Mouse (Mus musculus): ENCODE results near the gene Pbx4.

The Pbx4 gene

DNA sequence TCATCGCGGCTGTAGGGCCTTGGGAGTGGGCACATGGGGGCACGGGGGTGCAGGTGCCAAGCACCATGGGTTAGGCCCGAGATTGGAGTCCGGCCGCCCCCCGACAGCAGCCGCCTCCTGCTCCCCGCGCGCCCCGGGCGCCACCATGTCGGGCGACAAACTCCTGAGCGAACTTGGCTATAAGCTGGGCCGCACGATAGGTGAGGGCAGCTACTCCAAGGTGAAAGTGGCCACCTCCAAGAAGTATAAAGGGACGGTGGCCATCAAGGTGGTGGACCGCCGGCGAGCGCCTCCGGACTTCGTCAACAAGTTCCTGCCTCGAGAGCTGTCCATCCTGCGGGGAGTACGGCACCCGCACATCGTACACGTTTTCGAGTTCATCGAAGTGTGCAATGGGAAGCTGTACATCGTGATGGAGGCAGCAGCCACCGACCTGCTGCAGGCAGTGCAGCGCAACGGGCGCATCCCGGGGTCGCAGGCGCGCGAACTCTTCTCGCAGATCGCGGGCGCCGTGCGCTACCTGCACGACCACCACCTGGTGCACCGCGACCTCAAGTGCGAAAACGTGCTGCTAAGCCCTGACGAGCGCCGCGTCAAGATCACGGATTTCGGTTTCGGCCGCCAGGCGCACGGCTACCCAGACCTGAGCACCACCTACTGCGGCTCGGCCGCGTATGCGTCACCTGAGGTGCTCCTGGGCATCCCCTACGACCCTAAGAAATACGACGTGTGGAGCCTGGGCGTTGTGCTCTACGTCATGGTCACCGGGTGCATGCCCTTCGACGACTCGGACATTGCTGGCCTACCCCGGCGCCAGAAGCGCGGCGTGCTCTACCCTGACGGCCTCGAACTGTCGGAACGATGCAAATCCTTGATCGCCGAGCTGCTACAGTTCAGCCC is 70.1 kb downstream of the Pbx4 start, which contains the start of the genes Tssk6, Ndufa13 and Yjefn3:
Gene Tssk6, plus strand, starts transcription at position 22 of the 900 bp plus-strand sequence.
Gene Ndufa13, minus strand, starts transcription at position 396 of the 900 bp plus-strand sequence.
Gene Yjefn3, minus strand, starts transcription at position 550 of the 900 bp plus-strand sequence.
- peak; percentile 55 for DNase-seq

DNA sequence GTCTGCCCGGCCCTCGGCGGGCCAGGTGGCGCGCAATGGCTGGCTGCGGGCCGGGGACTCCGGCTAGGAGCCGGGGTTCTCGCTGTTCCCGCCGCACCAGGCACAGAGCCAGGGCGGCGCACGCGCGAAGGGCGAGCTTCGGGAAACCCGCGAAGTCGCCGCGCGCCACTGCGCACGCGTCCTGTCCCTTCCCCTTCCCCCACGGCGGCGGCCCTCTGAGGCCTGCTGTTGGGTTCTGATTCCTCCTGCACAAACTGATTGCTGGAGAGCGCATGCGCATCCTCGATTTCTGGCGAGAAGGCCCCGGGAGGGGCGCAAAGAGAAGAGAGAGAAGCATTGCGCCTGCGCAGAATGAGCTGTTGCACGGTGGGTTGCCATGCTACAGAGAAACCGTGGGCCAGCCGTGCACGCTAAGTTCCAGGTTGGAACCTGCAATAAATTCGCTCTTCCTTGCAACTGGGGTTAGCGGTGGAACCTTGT is 70.8 kb downstream of the Pbx4 start:
- DNase-seq = peak; percentile 99

DNA sequence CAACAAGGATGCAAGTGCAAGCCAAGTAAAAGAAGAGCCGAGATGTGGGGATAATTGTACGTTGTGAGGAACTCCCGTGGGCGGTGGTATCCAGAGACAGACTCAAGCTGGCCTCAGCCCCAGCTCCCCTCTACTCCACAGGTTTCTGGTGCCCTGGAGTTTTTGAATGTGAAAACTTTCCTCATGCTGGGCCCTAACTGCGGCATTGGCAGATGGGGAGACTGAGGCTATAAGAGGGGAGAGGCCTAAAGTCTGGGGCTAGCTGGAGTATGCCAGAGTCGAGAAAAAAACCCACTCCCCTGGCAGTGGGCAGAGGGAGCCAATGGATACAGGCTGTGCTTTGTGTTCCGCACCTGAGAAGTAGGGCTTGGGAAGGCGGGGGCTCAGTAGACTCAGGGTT is 71.8 kb downstream of the Pbx4 start:
- DNase-seq = no peak

DNA sequence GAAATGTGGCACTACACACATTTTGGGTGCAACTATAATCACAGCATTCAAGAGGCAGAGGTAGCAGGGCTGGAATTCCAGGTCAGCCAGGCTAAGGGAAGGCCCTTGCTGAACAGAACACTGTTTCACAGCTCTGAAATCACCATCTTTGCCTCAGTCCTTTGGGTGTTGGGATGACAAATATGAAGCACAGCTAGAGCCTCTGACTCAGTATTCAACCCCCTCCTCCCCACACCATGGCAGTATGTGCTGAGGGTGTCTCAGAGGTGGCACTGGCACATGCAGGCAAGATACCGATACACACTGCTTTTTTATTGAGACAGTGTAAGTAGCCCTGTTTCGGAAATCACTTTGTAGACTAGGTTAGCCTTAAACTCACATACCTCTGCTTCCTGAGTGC is 74.0 kb downstream of the Pbx4 start:
- no peak for DNase-seq

GRCm38 (mm10) chr8:69907106-69907505 is 74.8 kb downstream of the Pbx4 start:
- DNase-seq = no peak

GRCm38 (mm10) chr8:69911917-69912316 is 79.6 kb downstream of the Pbx4 start:
- no peak for DNase-seq

DNA sequence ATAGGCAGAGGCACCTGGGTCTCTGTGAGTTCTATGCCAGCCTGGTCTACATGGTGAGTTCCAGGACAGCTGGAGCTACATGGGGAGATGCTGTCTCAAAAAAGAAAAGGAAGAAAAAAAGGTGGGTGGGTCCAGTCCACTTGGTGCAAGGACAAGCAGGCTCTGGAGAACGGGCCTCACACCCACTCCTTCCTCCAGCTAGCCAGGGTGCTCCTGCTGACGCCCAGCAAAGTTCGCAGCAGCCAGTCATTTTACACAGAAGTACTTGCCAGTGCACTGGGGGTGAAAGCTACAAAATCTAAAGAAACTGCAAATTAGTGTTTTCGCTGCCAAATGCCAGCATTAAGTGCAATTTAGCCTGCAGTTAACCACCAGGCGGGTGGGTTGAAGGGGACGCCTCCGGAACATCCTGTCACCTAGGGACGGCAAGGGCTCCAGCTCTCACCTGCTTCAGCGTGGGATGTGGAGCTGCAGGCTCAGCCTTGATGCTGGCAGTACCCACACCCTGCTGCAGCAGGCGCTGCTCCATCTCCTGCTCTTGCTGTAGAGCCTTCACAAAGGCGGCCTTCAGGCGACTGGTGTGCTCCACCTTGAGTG is 80.3 kb downstream of the Pbx4 start:
- DNase-seq = no peak

GRCm38 (mm10) chr8:69914526-69914925 is 82.2 kb downstream of the Pbx4 start:
- no peak for DNase-seq

GRCm38 (mm10) chr8:69915748-69916147 is 83.5 kb downstream of the Pbx4 start:
- no peak for DNase-seq

DNA sequence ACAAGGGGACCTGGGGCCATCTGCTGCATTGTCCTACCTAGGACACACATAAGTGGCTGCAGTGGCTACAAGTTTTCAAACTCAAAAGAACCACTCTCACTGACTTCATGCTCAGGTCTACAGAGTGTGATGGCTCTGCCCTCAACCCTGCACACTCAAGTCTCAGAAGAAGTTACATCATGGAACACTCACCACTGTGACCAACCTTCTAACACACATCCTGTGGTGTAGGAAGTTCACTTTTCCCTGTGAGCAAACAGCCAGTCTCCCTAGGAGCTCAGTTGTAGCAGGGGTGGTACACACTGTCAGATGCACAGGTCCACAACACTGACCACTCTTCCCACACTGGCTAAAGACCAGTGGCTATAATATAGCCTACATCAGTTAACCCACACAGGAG is 86.2 kb downstream of the Pbx4 start:
- DNase-seq = no peak

DNA sequence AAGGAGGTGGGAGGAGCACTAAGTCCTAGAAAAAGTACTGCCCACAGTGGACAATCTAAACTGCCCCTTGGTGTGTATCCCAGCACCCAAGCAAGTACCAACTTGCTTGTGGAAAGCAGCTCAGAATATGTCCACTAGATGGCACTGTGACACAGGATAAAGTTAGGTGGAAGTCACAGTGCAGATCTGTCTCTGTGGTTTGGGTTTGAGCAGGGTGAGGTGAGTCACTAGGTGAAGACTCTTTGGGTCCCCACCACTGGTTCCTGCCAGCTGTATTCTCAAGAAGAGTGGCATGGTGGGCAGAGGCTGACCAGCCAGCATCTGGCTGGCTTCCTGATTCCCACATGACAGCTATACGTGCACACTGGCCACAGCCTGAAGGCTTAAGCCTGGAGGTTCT is 86.7 kb downstream of the Pbx4 start:
- DNase-seq = peak; percentile 75

- peak; percentile 77 for DNase-seq
Observed at GRCm38 (mm10) chr8:69919876-69920662, 87.8 kb downstream of the Pbx4 start.

DNA sequence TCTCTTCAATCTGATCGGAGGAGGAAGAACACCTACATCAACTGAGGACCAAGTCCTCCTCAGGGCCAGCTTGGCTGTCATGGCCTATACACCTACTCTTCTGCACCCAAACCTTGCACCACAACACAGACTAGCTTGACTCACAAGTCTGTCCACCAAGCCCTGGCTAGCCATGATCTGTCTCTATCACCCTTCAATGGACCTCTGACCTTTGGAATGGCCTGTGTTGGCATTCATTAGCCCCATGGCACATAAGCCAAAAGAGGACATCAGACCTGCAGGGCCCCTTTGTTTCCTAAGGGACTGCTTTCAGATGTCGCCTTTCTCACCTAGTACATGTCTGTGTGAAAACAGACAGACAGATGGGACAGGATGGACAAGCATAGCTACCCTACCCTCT is 88.8 kb downstream of the Pbx4 start:
- DNase-seq = no peak

All from liver (tissue).